ENCODE assay signal across 8 mouse cellular contexts in the genomic region with DNA sequence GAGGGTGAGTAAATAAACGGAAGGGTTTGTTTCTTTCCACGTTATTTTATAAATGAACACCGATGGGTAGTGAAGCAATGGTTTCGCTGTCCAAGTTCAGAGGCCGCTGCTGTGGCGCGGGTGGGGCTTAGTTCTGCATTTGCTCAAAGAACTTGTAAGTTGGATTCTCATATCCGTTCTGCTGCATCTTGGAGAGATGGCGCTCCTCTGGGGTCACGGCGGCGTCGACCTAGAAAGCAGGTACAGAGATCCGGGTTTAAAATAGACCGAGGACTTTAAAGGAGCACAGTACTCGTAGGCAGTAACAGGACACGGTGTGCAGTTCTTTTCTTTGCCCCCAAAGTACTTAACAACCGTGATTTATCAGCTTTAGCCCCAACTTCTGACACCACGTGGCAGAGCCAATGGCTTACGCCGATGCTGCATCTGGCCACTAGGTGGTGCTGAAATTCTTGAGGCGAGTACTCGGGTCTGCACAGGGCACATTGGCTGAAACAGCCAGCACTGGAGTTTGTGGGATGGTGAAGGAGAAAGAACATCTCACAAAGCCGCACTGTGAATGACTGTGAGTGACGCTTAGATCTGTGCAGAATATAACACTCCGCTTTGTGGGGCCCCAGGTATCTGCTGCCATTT.
DNase-seq lines count a peak whose midpoint lies in the region; ATAC-seq and TF ChIP-seq lines count a peak whose summit lies in the region.

No protein-coding gene starts in this region.

- H3K4me3 ChIP-seq in forebrain, embryonic 10.5 days, result no peak overlapping the region
- no peak overlapping the region for H3K4me3 ChIP-seq in heart, embryonic 14.5 days (ENCODE audit: control insufficient read depth in 1 of 2, insufficient read depth in 1 of 2, low read depth in 1 of 2, low read length in 2 of 2)
- H3K4me3 ChIP-seq in liver, embryonic 11.5 days (ENCODE audit: low read depth, low read length), result no peak overlapping the region
- H3K4me3 ChIP-seq in stomach, embryonic 15.5 days (replicated peaks), result no peak overlapping the region

- DNase-seq in B cell, adult 2 months, result peak; percentile 76 to 77
- peak; percentile 94 for DNase-seq in brain, embryonic 14.5 days (ENCODE audit: low read depth)
- peak; percentile 82 for DNase-seq in forebrain, embryonic 10.5 days (ENCODE audit: extremely low spot score, low spot score)
- DNase-seq in kidney, postnatal 10 days, result peak; percentile 93
- DNase-seq in liver, embryonic 11.5 days (ENCODE audit: low spot score), result peak; percentile 65
- peak; percentile 86 for DNase-seq in neural tube, embryonic 10.5 days (ENCODE audit: extremely low spot score, low spot score)

- H3K27ac ChIP-seq in forebrain, embryonic 10.5 days, result no peak overlapping the region
- no peak overlapping the region for H3K27ac ChIP-seq in heart, embryonic 14.5 days (replicated peaks in 1 of 2; ENCODE audit: control insufficient read depth in 1 of 2, insufficient read depth in 1 of 2, low read depth in 2 of 2, low read length in 2 of 2)
- H3K27ac ChIP-seq in liver, embryonic 11.5 days (ENCODE audit: low read depth, low read length), result no peak overlapping the region
- H3K27ac ChIP-seq in stomach, embryonic 15.5 days, result no peak overlapping the region

- no peak overlapping the region for H3K9ac ChIP-seq in heart, embryonic 14.5 days (ENCODE audit: low read length)
- H3K9ac ChIP-seq in liver, embryonic 11.5 days (ENCODE audit: low read depth, low read length), result no peak overlapping the region
- H3K9ac ChIP-seq in stomach, embryonic 15.5 days, result no peak overlapping the region

- H3K4me2 ChIP-seq in heart, embryonic 14.5 days (ENCODE audit: low read length), result peak overlapping the region; percentile 36
- peak overlapping the region; percentile 34 for H3K4me2 ChIP-seq in liver, embryonic 11.5 days
- no peak overlapping the region for H3K4me2 ChIP-seq in stomach, embryonic 15.5 days

- ATAC-seq in heart, embryonic 14.5 days (ENCODE audit: insufficient number of reproducible peaks, insufficient read depth, low FRiP score, low read depth), result peak; percentile 57
- ATAC-seq in liver, embryonic 11.5 days (replicated peaks; ENCODE audit: low FRiP score), result peak; percentile 78
- ATAC-seq in stomach, embryonic 15.5 days (ENCODE audit: insufficient read depth, low FRiP score, low read depth), result peak; percentile 87

- no peaks in the 10 kb centered on the region for H3K9me3 ChIP-seq in forebrain, embryonic 10.5 days
- no peaks in the 10 kb centered on the region for H3K9me3 ChIP-seq in heart, embryonic 14.5 days (ENCODE audit: control insufficient read depth, low read length)
- H3K9me3 ChIP-seq in liver, embryonic 11.5 days (ENCODE audit: control insufficient read depth, low read length), result no peaks in the 10 kb centered on the region
- no peaks in the 10 kb centered on the region for H3K9me3 ChIP-seq in stomach, embryonic 15.5 days

- WGBS in forebrain, embryonic 10.5 days, result 36% methylated on average over 26 of the region's 26 CpGs
- WGBS in heart, embryonic 14.5 days, result 30% methylated on average over 26 of the region's 26 CpGs
- 31% methylated on average over 26 of the region's 26 CpGs for WGBS in liver, embryonic 11.5 days
- 34% methylated on average over 26 of the region's 26 CpGs for WGBS in stomach, embryonic 15.5 days

- peaks cover 4% of the 10 kb centered on the region; the same call in 1 of the 2 replicates for H3K4me1 ChIP-seq in forebrain, embryonic 10.5 days
- H3K4me1 ChIP-seq in heart, embryonic 14.5 days (ENCODE audit: control insufficient read depth in 2 of 2, insufficient read depth in 2 of 2, low read length in 2 of 2), result peaks cover 0 to 4% of the 10 kb centered on the region in 2 experiments; a peak in 2 of 4 replicates
- no peaks in the 10 kb centered on the region for H3K4me1 ChIP-seq in liver, embryonic 11.5 days (replicated peaks; ENCODE audit: control insufficient read depth, insufficient read depth, low read length)
- no peaks in the 10 kb centered on the region for H3K4me1 ChIP-seq in stomach, embryonic 15.5 days

- no peak for TF ChIP-seq POLR2A in brain, embryonic 14.5 days (IDR thresholded peaks at IDR 0.05; ENCODE audit: borderline replicate concordance, extremely low read depth, insufficient read depth, insufficient read length, poor library complexity, severe bottlenecking)

- peaks cover 58% of the 10 kb centered on the region for H3K36me3 ChIP-seq in forebrain, embryonic 10.5 days (replicated peaks)
- H3K36me3 ChIP-seq in heart, embryonic 14.5 days (ENCODE audit: control insufficient read depth, insufficient read depth, low read length), result peaks cover 40% of the 10 kb centered on the region
- H3K36me3 ChIP-seq in liver, embryonic 11.5 days (ENCODE audit: control insufficient read depth, insufficient read depth, low read length), result no peaks in the 10 kb centered on the region; the same call in 1 of the 2 replicates
- peaks cover 7% of the 10 kb centered on the region for H3K36me3 ChIP-seq in stomach, embryonic 15.5 days

- no peaks in the 10 kb centered on the region for H3K27me3 ChIP-seq in forebrain, embryonic 10.5 days (ENCODE audit: poor library complexity, severe bottlenecking)
- no peaks in the 10 kb centered on the region for H3K27me3 ChIP-seq in heart, embryonic 14.5 days (ENCODE audit: control insufficient read depth, insufficient read depth, low read length)
- no peaks in the 10 kb centered on the region for H3K27me3 ChIP-seq in liver, embryonic 11.5 days (replicated peaks; ENCODE audit: control insufficient read depth, insufficient read depth, low read length)
- H3K27me3 ChIP-seq in stomach, embryonic 15.5 days (replicated peaks), result no peaks in the 10 kb centered on the region

- TF ChIP-seq CTCF in brain, embryonic 14.5 days (IDR thresholded peaks at IDR 0.05; ENCODE audit: borderline replicate concordance, extremely low read depth, insufficient read depth, insufficient read length), result peak; percentile 96
